Mouse (Mus musculus) forebrain, embryonic 12.5 days (tissue): ENCODE data around the gene Fgfr2. TPM values are rescaled to one million over a fixed set of nuclear protein-coding genes. Genes with fewer than 3 reads are reported as not detected.

Source experiments
- ATAC-seq: fragments of 200-750 bp; cut with Nextera tagmentation; 2 replicates; pipeline ENCODE4 v1.8.0; 2017; ENCODE audit warnings: moderate TSS enrichment; ENCODE audit not compliant: low FRiP score
- H3K27ac ChIP-seq: fragments of 300-500 bp; sonication (generic); 2 replicates; pipeline ENCODE4 v1.5.1; 2016; ENCODE audit warnings: mild to moderate bottlenecking
- H3K27me3 ChIP-seq: fragments of 300-500 bp; sonication (generic); 2 replicates; pipeline ENCODE4 v1.6.1; 2016; ENCODE audit warnings: mild to moderate bottlenecking
- H3K36me3 ChIP-seq: fragments of 300-500 bp; sonication (generic); replicated peaks from 2 replicates; pipeline ENCODE4 v1.6.1; 2016; ENCODE audit warnings: mild to moderate bottlenecking
- H3K4me1 ChIP-seq: fragments of 300-500 bp; sonication (generic); 2 replicates; pipeline ENCODE4 v1.6.1; 2016
- H3K4me2 ChIP-seq: fragments of 300-500 bp; sonication (generic); 2 replicates; pipeline ENCODE4 v1.6.1; 2016; ENCODE audit warnings: mild to moderate bottlenecking, moderate library complexity
- H3K4me3 ChIP-seq: fragments of 300-500 bp; sonication (generic); replicated peaks from 2 replicates; pipeline ENCODE4 v1.5.1; 2016; ENCODE audit warnings: mild to moderate bottlenecking
- H3K9ac ChIP-seq: fragments of 300-500 bp; sonication (generic); 2 replicates; pipeline ENCODE4 v1.6.1; 2016; ENCODE audit warnings: mild to moderate bottlenecking
- H3K9me3 ChIP-seq: fragments of 300-500 bp; sonication (generic); 2 replicates; pipeline ENCODE4 v1.6.1; 2016
- WGBS: fragments of 180-500 bp; shearing (Covaris S2); methylation state at CpG from one replicate; pipeline ENCODE4 v1.1.7; 2016; 5-methylcytosine and 5-hydroxymethylcytosine counted together
- polyA plus RNA-seq: library from polyadenylated mRNA; unstranded; fragments of >200 nt; fragmentation: Nextera tagmentation; extraction: Ambion mirVana; gene quantifications from 2 replicates; pipeline ENCODE4 v1.2.1, GENCODE M21; 2016

Gene Fgfr2
- polyA plus RNA-seq, 1 experiment from 2014 or later, result 89.6 TPM

- H3K9ac ChIP-seq, result no peak overlapping the region
- no peak overlapping the region for H3K4me3 ChIP-seq
- WGBS, result 78% methylated on average over 7 of the region's 7 CpGs
- no peaks in the 10 kb centered on the region for H3K27me3 ChIP-seq
- H3K27ac ChIP-seq, result no peak overlapping the region
- no peaks in the 10 kb centered on the region for H3K4me1 ChIP-seq
- no peak overlapping the region for H3K4me2 ChIP-seq
- no peaks in the 10 kb centered on the region for H3K9me3 ChIP-seq
- no peaks in the 10 kb centered on the region for H3K36me3 ChIP-seq
- ATAC-seq, result no peak
These were observed 228.2 kb downstream of the Fgfr2 start for GRCm38 (mm10) chr7:132894841-132895555.

GRCm38 (mm10) chr7:132893336-132893735 is 229.8 kb downstream of the Fgfr2 start:
- WGBS, result 88% methylated on average over 1 of the region's 1 CpGs
- H3K9me3 ChIP-seq, result no peaks in the 10 kb centered on the region
- H3K4me3 ChIP-seq, result no peak overlapping the region
- no peak overlapping the region for H3K4me2 ChIP-seq
- H3K36me3 ChIP-seq, result no peaks in the 10 kb centered on the region
- no peak for ATAC-seq
- H3K4me1 ChIP-seq, result no peaks in the 10 kb centered on the region
- no peak overlapping the region for H3K27ac ChIP-seq
- no peak overlapping the region for H3K9ac ChIP-seq
- H3K27me3 ChIP-seq, result no peaks in the 10 kb centered on the region

DNA sequence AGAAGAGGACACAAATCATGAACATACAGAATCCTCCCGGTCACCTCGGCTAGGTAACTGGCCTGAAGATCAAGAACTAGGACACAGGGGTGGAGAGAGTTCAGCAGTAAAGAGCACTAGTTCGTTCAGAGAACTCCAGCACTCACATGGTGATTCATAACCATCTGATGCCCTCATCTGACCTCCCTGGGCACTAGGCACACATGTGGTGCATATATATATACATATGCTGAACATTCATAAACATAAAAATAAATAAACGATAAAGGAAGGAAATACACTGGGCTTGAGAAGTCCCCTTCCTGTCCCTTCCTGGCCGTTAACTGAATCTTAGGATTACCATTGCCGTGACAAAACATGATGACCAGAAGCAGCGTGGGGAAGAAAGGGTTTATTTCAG is 230.3 kb downstream of the Fgfr2 start:
- ATAC-seq, result no peak
- Histone ChIP-seq H3K4me3 (no peak overlapping the region), H3K9ac (no peak overlapping the region), H3K4me2 (no peak overlapping the region), H3K9me3 (no peaks in the 10 kb centered on the region), H3K36me3 (no peaks in the 10 kb centered on the region), H3K4me1 (no peaks in the 10 kb centered on the region), H3K27me3 (no peaks in the 10 kb centered on the region), H3K27ac (no peak overlapping the region)
- WGBS, result 85% methylated on average over 7 of the region's 7 CpGs

DNA sequence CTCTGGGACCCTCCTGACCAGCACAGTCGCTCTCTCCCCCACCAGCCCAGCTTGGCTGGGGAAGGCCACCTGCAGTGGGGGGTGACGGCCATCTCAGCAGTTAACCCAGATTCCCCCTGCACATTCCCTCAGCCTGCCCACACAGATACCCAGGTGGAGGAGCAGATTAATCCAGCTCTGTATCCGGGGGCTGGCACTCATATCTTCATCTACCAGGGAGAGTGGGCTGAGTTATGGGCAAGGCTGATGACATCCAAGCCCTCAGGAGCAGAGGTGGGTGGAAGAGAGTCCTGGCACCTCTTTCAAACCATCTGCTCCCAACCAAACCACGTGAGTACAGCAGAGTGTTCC is 230.9 kb downstream of the Fgfr2 start:
- no peak overlapping the region for H3K27ac ChIP-seq
- H3K9ac ChIP-seq, result no peak overlapping the region
- no peaks in the 10 kb centered on the region for H3K36me3 ChIP-seq
- no peaks in the 10 kb centered on the region for H3K4me1 ChIP-seq
- H3K4me3 ChIP-seq, result no peak overlapping the region
- no peak overlapping the region for H3K4me2 ChIP-seq
- no peak for ATAC-seq
- H3K9me3 ChIP-seq, result no peaks in the 10 kb centered on the region
- H3K27me3 ChIP-seq, result no peaks in the 10 kb centered on the region
- WGBS, result 61% methylated on average over 4 of the region's 4 CpGs

DNA sequence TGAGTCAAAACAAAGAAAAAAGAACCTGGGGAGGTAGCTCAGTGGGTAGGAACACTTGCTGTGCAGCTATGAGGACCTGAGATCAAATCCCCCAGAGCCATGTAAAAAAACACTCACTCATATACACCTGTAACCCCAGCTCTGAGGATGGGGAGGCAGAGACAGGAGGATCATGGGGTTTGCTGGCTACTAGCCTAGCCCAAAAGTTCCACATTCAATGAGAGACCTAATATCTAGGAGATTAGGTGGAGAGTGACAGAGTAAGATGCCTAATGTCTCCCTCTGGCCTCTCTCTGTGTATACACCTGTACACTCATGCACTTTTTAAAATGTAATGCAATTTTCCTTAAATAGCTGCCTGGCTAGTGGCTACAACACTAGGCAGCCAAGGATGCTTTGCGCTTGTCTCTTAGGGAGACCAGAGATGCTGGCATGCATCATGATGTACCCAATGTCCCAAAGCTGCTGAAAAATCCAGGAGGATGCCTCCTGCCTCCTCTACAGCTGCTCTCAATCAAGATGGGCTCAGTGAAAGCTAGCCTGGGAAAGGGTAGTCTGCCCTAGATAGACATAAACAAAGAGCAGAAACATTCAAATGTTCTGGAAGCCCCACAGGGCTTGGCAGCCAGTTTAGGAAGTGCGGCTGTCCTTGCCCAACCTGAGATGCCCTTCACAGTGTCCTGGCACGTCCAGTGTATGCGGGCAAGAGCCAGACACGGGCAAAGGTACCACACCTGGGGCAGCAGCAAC is 231.4 kb downstream of the Fgfr2 start:
- 94% methylated on average over 5 of the region's 5 CpGs for WGBS
- no peak for ATAC-seq
- Histone ChIP-seq H3K9ac (no peak overlapping the region), H3K4me2 (no peak overlapping the region), H3K27ac (no peak overlapping the region), H3K36me3 (no peaks in the 10 kb centered on the region), H3K27me3 (no peaks in the 10 kb centered on the region), H3K9me3 (no peaks in the 10 kb centered on the region), H3K4me3 (no peak overlapping the region), H3K4me1 (no peaks in the 10 kb centered on the region)

- H3K27ac ChIP-seq, result no peak overlapping the region
- no peak overlapping the region for H3K4me3 ChIP-seq
- no peaks in the 10 kb centered on the region for H3K27me3 ChIP-seq
- no peak overlapping the region for H3K4me2 ChIP-seq
- no peak overlapping the region for H3K9ac ChIP-seq
- ATAC-seq, result no peak
- peaks cover 4% of the 10 kb centered on the region; the same call in 1 of the 2 replicates for H3K36me3 ChIP-seq
- no peaks in the 10 kb centered on the region for H3K4me1 ChIP-seq
- no peaks in the 10 kb centered on the region for H3K9me3 ChIP-seq
- WGBS, result 84% methylated on average over 5 of the region's 5 CpGs
These were observed 232.9 kb downstream of the Fgfr2 start for GRCm38 (mm10) chr7:132890201-132890600.

- Histone ChIP-seq H3K9ac (no peak overlapping the region), H3K9me3 (no peaks in the 10 kb centered on the region), H3K27me3 (no peaks in the 10 kb centered on the region), H3K4me3 (no peak overlapping the region), H3K4me2 (no peak overlapping the region), H3K36me3 (peaks cover 9% of the 10 kb centered on the region), H3K27ac (no peak overlapping the region), H3K4me1 (no peaks in the 10 kb centered on the region)
- WGBS, result 94% methylated on average over 8 of the region's 8 CpGs
- no peak for ATAC-seq
These were observed 233.5 kb downstream of the Fgfr2 start for GRCm38 (mm10) chr7:132889691-132890090.

GRCm38 (mm10) chr7:132888518-132889249 is 234.5 kb downstream of the Fgfr2 start:
- Histone ChIP-seq H3K36me3 (peaks cover 18% of the 10 kb centered on the region), H3K4me1 (no peaks in the 10 kb centered on the region), H3K4me2 (no peak overlapping the region), H3K27me3 (no peaks in the 10 kb centered on the region), H3K4me3 (no peak overlapping the region), H3K9ac (no peak overlapping the region), H3K27ac (no peak overlapping the region), H3K9me3 (no peaks in the 10 kb centered on the region)
- no peak for ATAC-seq
- WGBS, result 70% methylated on average over 4 of the region's 4 CpGs

GRCm38 (mm10) chr7:132888052-132888451 is 235.1 kb downstream of the Fgfr2 start:
- 87% methylated on average over 3 of the region's 3 CpGs for WGBS
- no peak overlapping the region for H3K4me2 ChIP-seq
- H3K9ac ChIP-seq, result no peak overlapping the region
- no peak overlapping the region for H3K4me3 ChIP-seq
- H3K9me3 ChIP-seq, result no peaks in the 10 kb centered on the region
- H3K36me3 ChIP-seq, result peaks cover 24% of the 10 kb centered on the region
- H3K27me3 ChIP-seq, result no peaks in the 10 kb centered on the region
- no peak for ATAC-seq
- H3K27ac ChIP-seq, result no peak overlapping the region
- no peaks in the 10 kb centered on the region for H3K4me1 ChIP-seq

GRCm38 (mm10) chr7:132887019-132887804 is 235.9 kb downstream of the Fgfr2 start:
- Histone ChIP-seq H3K36me3 (peaks cover 33% of the 10 kb centered on the region), H3K4me3 (no peak overlapping the region), H3K27ac (0 out of 2 replicates have a peak overlapping the region, but pooled peaks have one; percentile 15), H3K4me2 (no peak overlapping the region), H3K4me1 (no peaks in the 10 kb centered on the region), H3K9me3 (no peaks in the 10 kb centered on the region), H3K9ac (no peak overlapping the region), H3K27me3 (no peaks in the 10 kb centered on the region)
- WGBS, result 76% methylated on average over 7 of the region's 7 CpGs
- no peak for ATAC-seq

DNA sequence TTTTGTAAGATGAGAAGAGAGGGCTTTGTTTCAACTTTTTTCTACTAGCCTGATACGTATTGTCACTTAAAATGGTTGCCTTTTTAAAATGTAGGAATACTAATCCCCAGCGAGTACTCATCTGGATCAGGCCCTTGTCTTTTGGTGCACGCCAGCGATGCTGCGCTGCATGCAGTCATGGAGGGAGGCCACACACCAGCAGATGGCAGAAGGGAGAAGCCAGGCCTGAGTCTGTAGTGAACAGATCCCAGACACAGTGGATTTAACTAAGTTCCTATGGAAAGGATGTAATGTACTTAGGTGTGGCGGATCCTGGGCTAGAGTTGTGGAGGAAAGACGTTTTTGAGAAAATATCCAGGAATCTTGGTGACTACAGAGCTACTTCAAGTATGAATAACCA is 239.1 kb downstream of the Fgfr2 start:
- Histone ChIP-seq H3K36me3 (peaks cover 63% of the 10 kb centered on the region), H3K27me3 (no peaks in the 10 kb centered on the region), H3K4me2 (no peak overlapping the region), H3K4me1 (no peaks in the 10 kb centered on the region), H3K27ac (no peak overlapping the region), H3K4me3 (no peak overlapping the region), H3K9ac (no peak overlapping the region), H3K9me3 (no peaks in the 10 kb centered on the region)
- 90% methylated on average over 7 of the region's 7 CpGs for WGBS
- no peak for ATAC-seq

GRCm38 (mm10) chr7:132882343-132882742 is 240.8 kb downstream of the Fgfr2 start:
- WGBS, result 84% methylated on average over 2 of the region's 2 CpGs
- Histone ChIP-seq H3K36me3 (peaks cover 78% of the 10 kb centered on the region), H3K9me3 (no peaks in the 10 kb centered on the region), H3K27me3 (no peaks in the 10 kb centered on the region), H3K4me2 (no peak overlapping the region), H3K4me1 (no peaks in the 10 kb centered on the region), H3K9ac (no peak overlapping the region), H3K4me3 (no peak overlapping the region), H3K27ac (no peak overlapping the region)
- ATAC-seq, result no peak
